In the genomic region with DNA sequence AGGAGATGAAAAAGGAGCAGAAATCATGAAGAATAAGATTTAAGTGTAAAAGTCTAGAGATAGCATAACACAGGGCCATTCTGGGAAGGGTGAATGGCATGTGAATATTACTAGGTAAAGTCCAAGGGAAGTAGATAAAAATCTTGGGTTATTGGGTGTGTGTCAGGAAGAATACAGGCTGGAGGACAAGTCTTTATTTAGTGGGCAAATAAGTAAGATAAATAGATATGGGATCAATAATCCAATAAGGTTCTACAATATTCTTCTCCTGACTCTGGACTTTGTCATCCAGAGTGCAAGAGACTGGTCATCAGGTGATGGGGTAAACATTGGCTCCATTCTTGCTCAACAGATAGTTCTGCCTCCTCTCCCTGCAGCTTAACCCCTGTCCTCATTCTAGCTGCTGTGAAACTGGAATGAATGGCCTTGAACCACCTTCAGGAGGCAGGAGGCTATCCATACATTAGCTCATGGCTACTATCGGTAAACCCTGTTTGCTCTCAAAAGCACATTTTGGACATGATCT, we compare ENCODE assay signal across 33 mouse cellular contexts. TPM values are rescaled to one million over a fixed set of nuclear protein-coding genes. Genes with fewer than 3 reads are reported as not detected.
A peak's percentile ranks its signal among the peaks of the same experiment; 100 is the strongest.
DNase-seq lines count a peak whose midpoint lies in the region; ATAC-seq and TF ChIP-seq lines count a peak whose summit lies in the region.
"Had no signal": no experiment of that assay in that cellular context is flagged by ENCODE, and none has a peak within 500 bp of the region (broad histone marks: within the 10 kb centered on the region; RNA-seq: fewer than 3 reads in every experiment).

No protein-coding gene starts in this region.

- 24% methylated on average over 1 of the region's 1 CpGs for WGBS in liver, adult 2 months
- 77% methylated on average over 1 of the region's 1 CpGs for WGBS in liver, embryonic 12.5 days (ENCODE audit: insufficient replicate concordance)
- 91% methylated on average over 1 of the region's 1 CpGs for WGBS in intestine, embryonic 15.5 days
- WGBS in intestine, postnatal 0 days, result 67% methylated on average over 1 of the region's 1 CpGs
- 62% methylated on average over 1 of the region's 1 CpGs for WGBS in liver, postnatal 0 days (ENCODE audit: insufficient replicate concordance)

- no peak overlapping the region for H3K9ac ChIP-seq in liver, adult 2 months (ENCODE audit: low read depth, low read length)
- no peak overlapping the region for H3K9ac ChIP-seq in liver, embryonic 12.5 days
- no peak overlapping the region for H3K9ac ChIP-seq in intestine, embryonic 15.5 days
- H3K9ac ChIP-seq in intestine, postnatal 0 days (ENCODE audit: low read depth, low read length), result no peak overlapping the region
- H3K9ac ChIP-seq in liver, postnatal 0 days (replicated peaks), result no peak overlapping the region
- H3K9ac ChIP-seq: embryonic facial prominence, embryonic 12.5 days; embryonic facial prominence, embryonic 15.5 days; forebrain, postnatal 0 days; heart, embryonic 15.5 days; hindbrain, embryonic 14.5 days had no signal

- no peak overlapping the region for H3K4me2 ChIP-seq in liver, embryonic 12.5 days
- H3K4me2 ChIP-seq in intestine, embryonic 15.5 days (replicated peaks), result no peak overlapping the region
- no peak overlapping the region for H3K4me2 ChIP-seq in intestine, postnatal 0 days (replicated peaks; ENCODE audit: low read depth)
- H3K4me2 ChIP-seq in liver, postnatal 0 days (ENCODE audit: low read depth, low read length), result no peak overlapping the region
- H3K4me2 ChIP-seq: embryonic facial prominence, embryonic 12.5 days; embryonic facial prominence, embryonic 15.5 days; heart, embryonic 11.5 days; heart, embryonic 15.5 days; hindbrain, embryonic 14.5 days had no signal

- TF ChIP-seq EP300 in liver, postnatal 0 days (IDR thresholded peaks at IDR 0.05; ENCODE audit: low read depth), result peak; percentile 90

- H3K27ac ChIP-seq in liver, adult 2 months (replicated peaks; ENCODE audit: insufficient read depth, low read depth, low read length), result no peak overlapping the region; the same call in 1 of the 2 replicates
- H3K27ac ChIP-seq in liver, embryonic 12.5 days, result no peak overlapping the region
- H3K27ac ChIP-seq in intestine, embryonic 15.5 days, result no peak overlapping the region
- no peak overlapping the region for H3K27ac ChIP-seq in intestine, postnatal 0 days (ENCODE audit: low read depth, low read length)
- peak overlapping the region; percentile 45; the same call in 1 of the 2 replicates for H3K27ac ChIP-seq in liver, postnatal 0 days (ENCODE audit: low read depth)
- H3K27ac ChIP-seq: embryonic facial prominence, embryonic 12.5 days; embryonic facial prominence, embryonic 15.5 days; gastrocnemius, adult 2 months; heart, embryonic 15.5 days; hindbrain, embryonic 14.5 days had no signal

- H3K9me3 ChIP-seq in liver, embryonic 12.5 days (replicated peaks), result no peaks in the 10 kb centered on the region
- H3K9me3 ChIP-seq in intestine, embryonic 15.5 days, result no peaks in the 10 kb centered on the region
- no peaks in the 10 kb centered on the region for H3K9me3 ChIP-seq in intestine, postnatal 0 days (ENCODE audit: control insufficient read depth)
- H3K9me3 ChIP-seq in liver, postnatal 0 days (ENCODE audit: low read length), result no peaks in the 10 kb centered on the region
- H3K9me3 ChIP-seq: embryonic facial prominence, embryonic 12.5 days; embryonic facial prominence, embryonic 15.5 days; heart, embryonic 15.5 days had no signal

- no peaks in the 10 kb centered on the region for H3K79me2 ChIP-seq in liver, adult 2 months (ENCODE audit: control insufficient read depth, insufficient read depth, low read length)

- H3K4me1 ChIP-seq in liver, adult 2 months (ENCODE audit: control insufficient read depth, insufficient read depth, low read length), result peaks cover 13% of the 10 kb centered on the region
- no peaks in the 10 kb centered on the region for H3K4me1 ChIP-seq in liver, embryonic 12.5 days
- no peaks in the 10 kb centered on the region for H3K4me1 ChIP-seq in intestine, embryonic 15.5 days (replicated peaks)
- 0 out of 2 replicates have a peak, but pooled peaks cover 3% of the 10 kb centered on the region for H3K4me1 ChIP-seq in intestine, postnatal 0 days (replicated peaks; ENCODE audit: control insufficient read depth, insufficient read depth, low read length)
- H3K4me1 ChIP-seq in liver, postnatal 0 days (ENCODE audit: insufficient read depth), result no peaks in the 10 kb centered on the region
- H3K4me1 ChIP-seq: embryonic facial prominence, embryonic 12.5 days; embryonic facial prominence, embryonic 15.5 days; heart, embryonic 15.5 days had no signal

- TF ChIP-seq CTCF in liver, adult 2 months (IDR thresholded peaks at IDR 0.05; ENCODE audit: low read depth, low read length), result no peak
- no peak for TF ChIP-seq CTCF in intestine, postnatal 0 days (IDR thresholded peaks at IDR 0.05; ENCODE audit: low read depth)
- no peak for TF ChIP-seq CTCF in liver, postnatal 0 days (IDR thresholded peaks at IDR 0.05; ENCODE audit: low read depth)

- TF ChIP-seq POLR2A in liver, adult 2 months (IDR thresholded peaks at IDR 0.05; ENCODE audit: extremely low read depth, insufficient read depth, low read length), result no peak

- no peak for ATAC-seq in liver, embryonic 12.5 days
- ATAC-seq in intestine, embryonic 15.5 days, result peak; percentile 41
- peak; percentile 43; the same call in 1 of the 2 replicates for ATAC-seq in intestine, postnatal 0 days
- ATAC-seq in liver, postnatal 0 days, result peak; percentile 97
- ATAC-seq: forebrain, embryonic 14.5 days; forebrain, postnatal 0 days; Patski had no signal

- DNase-seq in liver, adult 2 months (ENCODE audit: extremely low read depth, low read depth, low spot score), result peak; percentile 99
- peak; percentile 15 for DNase-seq in liver, postnatal 0 days
- no peak for DNase-seq in adrenal gland, postnatal 4 days (ENCODE audit: low spot score in 2 of 2)
- no peak for DNase-seq in yolk sac, embryonic 10.5 days (ENCODE audit: low spot score)
- DNase-seq: adrenal gland, postnatal 10 days; adrenal gland, postnatal 36 days; B cell, adult 2 months; cerebellum, adult 11 months; cerebellum, adult 2 months; cerebellum, adult 9-11 months; cerebellum, postnatal 25 days; forebrain, postnatal 0 days; gastrocnemius, adult 2 months; gastrocnemius, postnatal 14 days; heart, adult 11 months; heart, postnatal 10 days; heart, postnatal 4 days had no signal

- H3K27me3 ChIP-seq in liver, adult 2 months (ENCODE audit: control insufficient read depth, insufficient read depth, low read length), result no peaks in the 10 kb centered on the region
- H3K27me3 ChIP-seq in liver, embryonic 12.5 days (replicated peaks), result no peaks in the 10 kb centered on the region
- no peaks in the 10 kb centered on the region for H3K27me3 ChIP-seq in intestine, embryonic 15.5 days (replicated peaks)
- no peaks in the 10 kb centered on the region for H3K27me3 ChIP-seq in intestine, postnatal 0 days (replicated peaks; ENCODE audit: control insufficient read depth, insufficient read depth, low read length)
- no peaks in the 10 kb centered on the region for H3K27me3 ChIP-seq in liver, postnatal 0 days (ENCODE audit: insufficient read depth, low read length)
- H3K27me3 ChIP-seq: embryonic facial prominence, embryonic 12.5 days; embryonic facial prominence, embryonic 15.5 days; heart, embryonic 15.5 days had no signal

- no peak overlapping the region for H3K4me3 ChIP-seq in liver, adult 2 months (ENCODE audit: insufficient read depth, low read depth, low read length)
- H3K4me3 ChIP-seq in liver, embryonic 12.5 days, result no peak overlapping the region
- no peak overlapping the region for H3K4me3 ChIP-seq in intestine, embryonic 15.5 days (replicated peaks)
- H3K4me3 ChIP-seq in intestine, postnatal 0 days (ENCODE audit: low read depth, low read length), result no peak overlapping the region
- H3K4me3 ChIP-seq in liver, postnatal 0 days (ENCODE audit: low read depth, low read length), result no peak overlapping the region
- H3K4me3 ChIP-seq: embryonic facial prominence, embryonic 12.5 days; embryonic facial prominence, embryonic 15.5 days; gastrocnemius, adult 2 months; heart, embryonic 15.5 days had no signal

- H3K36me3 ChIP-seq in liver, adult 2 months (ENCODE audit: control insufficient read depth, insufficient read depth, low read length), result peaks cover 37% of the 10 kb centered on the region
- no peaks in the 10 kb centered on the region for H3K36me3 ChIP-seq in liver, embryonic 12.5 days
- no peaks in the 10 kb centered on the region for H3K36me3 ChIP-seq in intestine, embryonic 15.5 days
- no peaks in the 10 kb centered on the region for H3K36me3 ChIP-seq in intestine, postnatal 0 days (ENCODE audit: control insufficient read depth, insufficient read depth)
- H3K36me3 ChIP-seq in liver, postnatal 0 days (replicated peaks; ENCODE audit: insufficient read depth, low read length), result no peaks in the 10 kb centered on the region
- H3K36me3 ChIP-seq: embryonic facial prominence, embryonic 12.5 days; embryonic facial prominence, embryonic 15.5 days; G1E; heart, embryonic 15.5 days had no signal

RNA-seq across cellular contexts. Expression of a gene that starts 23.0 kb away (rescaled TPM):
- 135 and 161 TPM in 2 replicates for total RNA-seq in liver, adult 2 months (2014; rRNA removed)
- 80.8 and 82.7 TPM in 2 replicates for polyA plus RNA-seq in liver, adult 2 months (2012; rRNA removed)
- 0.11 TPM in 1 of 2 replicates, not detected in the other for polyA plus RNA-seq in liver, embryonic 12.5 days (2016; fragmentation: Nextera tagmentation; extraction: Ambion mirVana)
- 1.7 and 2.8 TPM in 2 replicates for polyA plus RNA-seq in intestine, embryonic 15.5 days (2015; fragmentation: Nextera tagmentation; extraction: Ambion mirVana)
- 0.66 and 1.1 TPM in 2 replicates for polyA plus RNA-seq in intestine, postnatal 0 days (2015; fragmentation: Nextera tagmentation; extraction: Ambion mirVana)
- 5.4 and 7.4 TPM in 2 replicates for polyA plus RNA-seq in liver, postnatal 0 days (2015; fragmentation: Nextera tagmentation; extraction: Ambion mirVana)
- 1 to 10 TPM in 1 of 2 experiments, under 1 TPM in 1; 0.53 to 1.2 TPM for total RNA-seq in adrenal gland, postnatal 4 days (2021)
- total RNA-seq: adrenal gland, postnatal 36 days; CH12.LX; common myeloid progenitor, adult 5-6 weeks; forebrain, postnatal 0 days; G1E had no signal
- polyA plus RNA-seq: cerebellum, adult 2 months; embryonic facial prominence, embryonic 12.5 days; forebrain, embryonic 11.5 days; forebrain, embryonic 14.5 days; forebrain, postnatal 0 days; frontal cortex, adult 2 months; G1E; heart, embryonic 11.5 days; hindbrain, embryonic 11.5 days; hindbrain, embryonic 14.5 days; Patski had no signal

RNA-seq across cellular contexts. Expression of a gene that starts 27.1 kb away (rescaled TPM):
- 493 and 530 TPM in 2 replicates for total RNA-seq in liver, adult 2 months (2014; rRNA removed)
- polyA plus RNA-seq in liver, adult 2 months (2012; rRNA removed), result 222 and 270 TPM in 2 replicates
- 0.11 and 0.15 TPM in 2 replicates for polyA plus RNA-seq in liver, embryonic 12.5 days (2016; fragmentation: Nextera tagmentation; extraction: Ambion mirVana)
- 0.11 and 0.14 TPM in 2 replicates for polyA plus RNA-seq in intestine, embryonic 15.5 days (2015; fragmentation: Nextera tagmentation; extraction: Ambion mirVana)
- polyA plus RNA-seq in intestine, postnatal 0 days (2015; fragmentation: Nextera tagmentation; extraction: Ambion mirVana), result 0.59 and 0.71 TPM in 2 replicates
- 0.84 and 1.1 TPM in 2 replicates for polyA plus RNA-seq in liver, postnatal 0 days (2015; fragmentation: Nextera tagmentation; extraction: Ambion mirVana)
- total RNA-seq in adrenal gland, postnatal 4 days (2021), result 1 to 10 TPM in 1 of 2 experiments, under 1 TPM in 1; 0.50 to 2.1 TPM
- total RNA-seq: CH12.LX; common myeloid progenitor, adult 5-6 weeks; forebrain, postnatal 0 days; G1E; gastrocnemius, postnatal 14 days; heart, postnatal 4 days had no signal
- polyA plus RNA-seq: cerebellum, adult 2 months; embryonic facial prominence, embryonic 12.5 days; embryonic facial prominence, embryonic 15.5 days; forebrain, embryonic 11.5 days; forebrain, embryonic 14.5 days; forebrain, postnatal 0 days; G1E; heart, embryonic 11.5 days; hindbrain, embryonic 11.5 days; hindbrain, embryonic 14.5 days; Patski had no signal

RNA-seq across cellular contexts. Expression of a gene that starts 54.8 kb away (rescaled TPM):
- total RNA-seq in liver, adult 2 months (2014; rRNA removed), result 1,635 and 2,448 TPM in 2 replicates
- polyA plus RNA-seq in liver, adult 2 months (2012; rRNA removed), result 539 and 606 TPM in 2 replicates
- polyA plus RNA-seq in liver, embryonic 12.5 days (2016; fragmentation: Nextera tagmentation; extraction: Ambion mirVana), result 1.5 and 1.8 TPM in 2 replicates
- 1.5 TPM in 2 replicates for polyA plus RNA-seq in intestine, embryonic 15.5 days (2015; fragmentation: Nextera tagmentation; extraction: Ambion mirVana)
- 0.14 and 0.22 TPM in 2 replicates for polyA plus RNA-seq in intestine, postnatal 0 days (2015; fragmentation: Nextera tagmentation; extraction: Ambion mirVana)
- polyA plus RNA-seq in liver, postnatal 0 days (2015; fragmentation: Nextera tagmentation; extraction: Ambion mirVana), result 216 and 217 TPM in 2 replicates
- total RNA-seq in adrenal gland, postnatal 4 days (2021), result 10 to 100 TPM; 10.9 to 26.2 TPM
- total RNA-seq: CH12.LX; common myeloid progenitor, adult 5-6 weeks; forebrain, postnatal 0 days; G1E had no signal
- polyA plus RNA-seq: cerebellum, adult 2 months; forebrain, embryonic 14.5 days; G1E; hindbrain, embryonic 11.5 days; hindbrain, embryonic 14.5 days; Patski had no signal

Comparison
In these comparisons a context has a peak if more than half of its experiments do, and no peak if none do; other contexts are left out.
1. RNA of a gene that starts 27.1 kb away (polyA plus RNA-seq): 222 to 270 TPM in liver, adult 2 months; 0.84 to 1.1 TPM in liver, postnatal 0 days, 0.59 to 0.71 TPM in intestine, postnatal 0 days, 0.11 to 0.15 TPM in liver, embryonic 12.5 days and 0.11 to 0.14 TPM in intestine, embryonic 15.5 days; every median in the first group is over 100 times any median in the second.
2. RNA of a gene that starts 54.8 kb away (polyA plus RNA-seq): 539 to 606 TPM in liver, adult 2 months and 216 to 217 TPM in liver, postnatal 0 days; 1.5 to 1.8 TPM in liver, embryonic 12.5 days, 1.5 TPM in intestine, embryonic 15.5 days and 0.14 to 0.22 TPM in intestine, postnatal 0 days; every median in the first group is over 10 times any median in the second.
3. DNase-seq: peak in liver, adult 2 months (single experiment) and liver, postnatal 0 days (single experiment); none in adrenal gland, postnatal 4 days (0 of 2) and yolk sac, embryonic 10.5 days (single experiment).